Mouse (Mus musculus): ENCODE measurements at regions not wholly inside any gene's neighbourhood (a gene's known extent, or its start where the extent isn't known, plus 50 kb on each side); places are given as distances from the start of the nearest gene placed in this dataset.

DNA sequence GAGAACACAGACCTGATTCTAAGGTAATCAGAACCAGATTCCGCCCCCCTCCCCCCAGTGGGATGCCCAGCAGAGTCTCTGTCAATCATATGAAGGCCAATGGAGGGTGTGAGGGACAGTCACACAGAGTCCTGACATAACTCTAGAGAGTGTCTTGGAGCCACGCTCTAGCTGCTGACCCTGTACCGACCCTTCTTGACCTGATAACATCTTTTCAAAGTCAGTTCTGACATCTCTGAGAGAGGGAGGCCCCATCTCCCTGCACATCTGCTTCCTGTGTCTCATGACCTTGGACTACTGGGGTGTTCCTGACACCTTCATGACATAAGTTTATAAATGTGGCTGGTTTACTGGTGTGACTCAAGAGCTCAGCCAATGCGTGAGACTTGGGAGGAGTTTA, 236.1 kb upstream of the Mphosph6 start:
- ATAC-seq (ENCODE audit: insufficient read depth) (no peak), DNase-seq (ENCODE audit: low read depth in 3 of 3, low spot score in 3 of 3) (no peak)
- Histone ChIP-seq H3K4me1 (replicated peaks; ENCODE audit: control insufficient read depth in 2 of 2, insufficient read depth in 2 of 2, low read length in 1 of 2) (no peaks in the 10 kb centered on the region), H3K9me3 (ENCODE audit: control insufficient read depth, low read length) (no peaks in the 10 kb centered on the region), H3K4me3 (ENCODE audit: insufficient read depth in 1 of 2, low read depth in 2 of 2, low read length in 2 of 2) (no peak overlapping the region), H3K27me3 (ENCODE audit: control insufficient read depth, insufficient read depth, low read length) (no peaks in the 10 kb centered on the region), H3K9ac (replicated peaks) (no peak overlapping the region), H3K27ac (no peak overlapping the region), H3K36me3 (replicated peaks; ENCODE audit: control insufficient read depth, insufficient read depth, low read depth) (no peaks in the 10 kb centered on the region), H3K4me2 (ENCODE audit: low read depth) (no peak overlapping the region)
- no peak for TF ChIP-seq CTCF (IDR thresholded peaks at IDR 0.05; ENCODE audit: low read depth)
- no peak for TF ChIP-seq EP300 (IDR thresholded peaks at IDR 0.05; ENCODE audit: low read depth)
- WGBS (ENCODE audit: insufficient replicate concordance), result 33% methylated on average over 4 of the region's 4 CpGs

DNA sequence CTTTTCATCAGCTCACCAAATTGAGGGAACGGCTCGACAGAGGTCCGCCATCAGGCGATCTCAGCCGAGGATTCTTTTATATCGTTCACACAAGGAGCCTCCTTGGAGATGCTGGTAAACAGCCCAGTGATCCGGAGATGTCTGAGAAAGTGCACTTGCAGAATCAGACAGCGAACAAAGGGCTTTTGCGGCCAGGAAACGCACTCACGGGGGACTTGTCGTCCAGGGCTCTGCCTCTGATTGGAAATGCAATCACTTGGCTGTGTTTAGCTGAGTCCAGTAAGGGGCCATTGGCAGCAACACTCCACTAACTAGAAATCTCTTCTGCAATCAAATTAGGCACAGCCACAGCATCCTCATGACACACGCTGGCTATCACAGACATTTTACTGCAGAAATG, 232.3 kb upstream of the Mphosph6 start:
- ATAC-seq (ENCODE audit: insufficient read depth), result no peak
- H3K36me3 ChIP-seq (replicated peaks; ENCODE audit: control insufficient read depth, insufficient read depth, low read depth), result no peaks in the 10 kb centered on the region
- TF ChIP-seq EP300 (IDR thresholded peaks at IDR 0.05; ENCODE audit: low read depth) (no peak), CTCF (IDR thresholded peaks at IDR 0.05; ENCODE audit: low read depth) (no peak)

GRCm38 (mm10) chr8:118031406-118031805, 229.7 kb upstream of the Mphosph6 start:
- TF ChIP-seq CTCF (IDR thresholded peaks at IDR 0.05; ENCODE audit: low read depth) (no peak), EP300 (IDR thresholded peaks at IDR 0.05; ENCODE audit: low read depth) (no peak)
- 61% methylated on average over 6 of the region's 6 CpGs for WGBS (ENCODE audit: insufficient replicate concordance)

More for the DNA sequence above, 232.3 kb upstream of the Mphosph6 start:
- WGBS (ENCODE audit: insufficient replicate concordance), result 65% methylated on average over 13 of the region's 13 CpGs
- H3K9ac ChIP-seq (replicated peaks), result no peak overlapping the region
- no peak overlapping the region for H3K4me2 ChIP-seq (ENCODE audit: low read depth)
- H3K27ac ChIP-seq, result no peak overlapping the region
- no peaks in the 10 kb centered on the region for H3K27me3 ChIP-seq (ENCODE audit: control insufficient read depth, insufficient read depth, low read length)
- no peak for DNase-seq (ENCODE audit: low read depth in 3 of 3, low spot score in 3 of 3)
- H3K9me3 ChIP-seq (ENCODE audit: control insufficient read depth, low read length), result no peaks in the 10 kb centered on the region
- H3K4me1 ChIP-seq (replicated peaks; ENCODE audit: control insufficient read depth in 2 of 2, insufficient read depth in 2 of 2, low read length in 1 of 2), result no peaks in the 10 kb centered on the region
- no peak overlapping the region for H3K4me3 ChIP-seq (ENCODE audit: insufficient read depth in 1 of 2, low read depth in 2 of 2, low read length in 2 of 2)

DNA sequence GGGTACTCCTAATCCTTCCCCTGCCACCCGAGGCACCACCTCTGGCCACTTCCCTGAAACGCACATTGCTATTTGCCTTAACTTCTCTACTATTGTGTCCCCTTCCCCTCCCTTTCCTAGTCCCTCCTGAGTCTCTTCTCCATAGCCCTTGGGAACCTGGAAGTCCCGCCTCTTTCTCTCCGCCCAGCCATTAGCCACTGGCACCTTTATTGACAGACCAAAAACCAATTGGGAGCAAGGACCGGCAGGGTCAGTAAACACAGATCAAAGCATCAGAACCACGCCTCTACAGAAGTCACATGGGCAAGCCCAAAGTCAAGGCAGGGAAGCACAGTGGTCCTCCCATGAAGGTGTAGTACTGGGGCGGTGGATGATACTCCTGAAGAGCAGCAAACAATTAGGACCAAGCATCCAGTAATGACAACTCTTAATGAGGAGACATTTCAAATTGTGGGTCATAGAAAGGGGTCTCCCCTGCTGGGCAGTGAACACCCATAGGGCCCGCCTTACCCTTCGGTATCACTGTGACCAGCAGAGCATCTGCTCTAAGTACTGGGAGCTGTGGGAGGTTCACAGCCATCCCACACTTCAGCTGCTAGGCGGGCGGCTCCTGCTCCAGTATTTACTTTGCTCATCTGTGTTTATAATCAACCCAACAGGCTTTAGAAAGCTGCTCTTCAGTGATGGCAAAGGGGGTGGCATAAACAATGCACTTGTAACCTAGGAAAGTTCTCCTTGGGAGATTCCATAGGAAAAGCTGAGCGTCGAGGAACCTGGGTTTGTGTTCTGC, 226.5 kb upstream of the Mphosph6 start:
- Histone ChIP-seq H3K27ac (no peak overlapping the region), H3K4me2 (ENCODE audit: low read depth) (no peak overlapping the region), H3K4me1 (replicated peaks; ENCODE audit: control insufficient read depth in 2 of 2, insufficient read depth in 2 of 2, low read length in 1 of 2) (no peaks in the 10 kb centered on the region), H3K27me3 (ENCODE audit: control insufficient read depth, insufficient read depth, low read length) (no peaks in the 10 kb centered on the region), H3K4me3 (ENCODE audit: insufficient read depth in 1 of 2, low read depth in 2 of 2, low read length in 2 of 2) (no peak overlapping the region), H3K9me3 (ENCODE audit: control insufficient read depth, low read length) (no peaks in the 10 kb centered on the region), H3K9ac (replicated peaks) (no peak overlapping the region), H3K36me3 (replicated peaks; ENCODE audit: control insufficient read depth, insufficient read depth, low read depth) (no peaks in the 10 kb centered on the region)
- WGBS (ENCODE audit: insufficient replicate concordance), result 65% methylated on average over 13 of the region's 13 CpGs
- ATAC-seq (ENCODE audit: insufficient read depth) (no peak), DNase-seq (ENCODE audit: low read depth in 3 of 3, low spot score in 3 of 3) (no peak)
- TF ChIP-seq CTCF (IDR thresholded peaks at IDR 0.05; ENCODE audit: low read depth) (no peak), EP300 (IDR thresholded peaks at IDR 0.05; ENCODE audit: low read depth) (no peak)

More at GRCm38 (mm10) chr8:118031406-118031805, 229.7 kb upstream of the Mphosph6 start:
- Histone ChIP-seq H3K4me1 (replicated peaks; ENCODE audit: control insufficient read depth in 2 of 2, insufficient read depth in 2 of 2, low read length in 1 of 2) (no peaks in the 10 kb centered on the region), H3K27ac (no peak overlapping the region), H3K36me3 (replicated peaks; ENCODE audit: control insufficient read depth, insufficient read depth, low read depth) (no peaks in the 10 kb centered on the region), H3K9me3 (ENCODE audit: control insufficient read depth, low read length) (no peaks in the 10 kb centered on the region), H3K4me3 (ENCODE audit: insufficient read depth in 1 of 2, low read depth in 2 of 2, low read length in 2 of 2) (no peak overlapping the region), H3K4me2 (ENCODE audit: low read depth) (no peak overlapping the region), H3K9ac (replicated peaks) (no peak overlapping the region), H3K27me3 (ENCODE audit: control insufficient read depth, insufficient read depth, low read length) (no peaks in the 10 kb centered on the region)
- no peak for DNase-seq (ENCODE audit: low read depth in 3 of 3, low spot score in 3 of 3)
- no peak for ATAC-seq (ENCODE audit: insufficient read depth)

GRCm38 (mm10) chr8:118023451-118023850, 221.7 kb upstream of the Mphosph6 start:
- DNase-seq (ENCODE audit: low read depth in 3 of 3, low spot score in 3 of 3), result no peak
- TF ChIP-seq CTCF (IDR thresholded peaks at IDR 0.05; ENCODE audit: low read depth), result no peak
- no peak for TF ChIP-seq EP300 (IDR thresholded peaks at IDR 0.05; ENCODE audit: low read depth)
- no peaks in the 10 kb centered on the region for H3K9me3 ChIP-seq (ENCODE audit: control insufficient read depth, low read length)
- H3K4me1 ChIP-seq (replicated peaks; ENCODE audit: control insufficient read depth in 2 of 2, insufficient read depth in 2 of 2, low read length in 1 of 2), result no peaks in the 10 kb centered on the region
- WGBS (ENCODE audit: insufficient replicate concordance), result 48% methylated on average over 1 of the region's 1 CpGs
- H3K4me3 ChIP-seq (ENCODE audit: insufficient read depth in 1 of 2, low read depth in 2 of 2, low read length in 2 of 2), result no peak overlapping the region
- no peak for ATAC-seq (ENCODE audit: insufficient read depth)
- no peak overlapping the region for H3K4me2 ChIP-seq (ENCODE audit: low read depth)
- no peak overlapping the region for H3K9ac ChIP-seq (replicated peaks)
- no peaks in the 10 kb centered on the region for H3K36me3 ChIP-seq (replicated peaks; ENCODE audit: control insufficient read depth, insufficient read depth, low read depth)
- no peaks in the 10 kb centered on the region for H3K27me3 ChIP-seq (ENCODE audit: control insufficient read depth, insufficient read depth, low read length)
- H3K27ac ChIP-seq, result no peak overlapping the region
